Mouse (Mus musculus): ENCODE results near the gene Tbx5. TPM values are rescaled to one million over a fixed set of nuclear protein-coding genes. Genes with fewer than 3 reads are reported as not detected.

Tbx5 gene
- total RNA-seq (2021), result under 1 TPM in 1 of 2 experiments, not detected in 1; 0.09 TPM
- long read RNA-seq, experiment 1, result 0 reads
- long read RNA-seq, experiment 2, result 0 reads

DNA sequence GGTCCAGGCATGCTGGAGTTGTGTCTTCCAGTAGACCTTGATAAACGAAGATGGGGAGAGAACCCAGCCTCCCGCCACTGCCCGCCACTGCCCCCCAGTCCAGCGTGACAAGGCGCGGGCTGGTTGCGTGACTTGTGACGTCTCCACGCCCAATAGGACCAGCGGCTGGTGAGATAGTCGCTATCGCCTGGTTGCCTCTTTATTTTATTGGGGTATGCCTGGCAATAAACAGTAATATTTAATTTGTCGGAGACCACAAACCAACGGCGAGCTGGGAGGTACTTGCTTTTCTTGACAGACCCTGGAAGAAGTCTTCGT is at the start of gene Tbx5:
Tbx5 (plus strand) TSS at position 190 of the 318 bp plus-strand sequence.
- no peak for DNase-seq (ENCODE audit: low spot score)

DNA sequence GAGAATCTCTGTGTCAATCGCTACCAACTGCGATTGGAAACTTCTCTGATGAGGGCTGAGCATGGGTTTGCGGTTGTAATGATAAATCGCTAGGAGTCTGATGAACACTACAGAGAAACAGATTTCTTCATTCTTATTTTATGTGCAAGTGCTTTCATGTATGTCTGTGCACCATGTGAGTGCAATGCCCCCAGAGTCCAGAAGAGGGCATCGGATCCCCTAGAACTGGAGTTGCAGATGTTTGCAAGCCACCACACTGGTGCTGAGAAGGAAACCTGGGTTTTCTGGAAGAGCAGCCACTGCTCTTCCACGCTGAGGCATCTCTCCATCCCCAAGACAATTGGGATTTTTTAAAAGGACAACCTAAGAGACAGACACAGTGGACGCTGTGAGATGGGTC is 46.5 kb upstream of the Tbx5 start:
- DNase-seq (ENCODE audit: low spot score), result no peak

DNA sequence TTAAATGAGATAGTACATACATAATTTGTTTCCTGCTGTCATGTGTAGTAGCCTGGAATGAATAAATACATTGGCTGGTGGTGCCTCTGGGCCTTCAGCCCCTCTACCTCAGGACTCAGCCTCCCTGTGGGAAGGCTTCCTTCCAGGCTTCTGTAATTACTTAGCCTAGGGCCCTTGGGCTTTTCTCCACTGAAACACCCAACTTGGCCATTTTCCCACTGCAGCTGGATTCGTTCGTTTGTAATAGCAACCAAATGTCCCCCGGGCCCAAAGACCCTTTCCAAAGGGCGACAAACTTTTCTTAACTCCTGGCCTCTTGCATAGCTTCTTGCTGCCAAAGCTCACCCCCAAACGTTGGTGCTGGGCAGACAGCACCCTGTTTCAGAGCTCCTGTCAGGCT is 40.8 kb upstream of the Tbx5 start:
- no peak for DNase-seq (ENCODE audit: low spot score)

DNA sequence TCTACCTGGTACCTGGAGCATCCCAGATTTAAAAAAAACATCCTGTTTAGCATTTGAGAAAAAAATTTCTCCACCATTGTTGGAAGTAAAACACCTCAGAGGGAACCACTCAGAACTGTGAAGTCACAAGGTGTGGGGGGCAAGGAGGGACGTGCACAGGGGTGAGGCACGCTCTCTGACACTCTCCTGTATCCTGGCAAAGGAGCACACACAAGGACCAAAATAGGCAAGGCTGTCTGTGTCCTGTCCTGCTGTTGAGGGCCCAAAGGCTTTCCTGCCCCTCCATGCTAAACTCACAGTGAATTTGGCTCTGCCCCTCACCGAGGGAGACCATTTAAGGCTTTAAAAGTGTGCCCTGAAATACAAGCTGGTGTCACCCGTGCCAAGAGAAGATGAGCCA is 38.5 kb upstream of the Tbx5 start:
- DNase-seq (ENCODE audit: low spot score), result no peak

DNA sequence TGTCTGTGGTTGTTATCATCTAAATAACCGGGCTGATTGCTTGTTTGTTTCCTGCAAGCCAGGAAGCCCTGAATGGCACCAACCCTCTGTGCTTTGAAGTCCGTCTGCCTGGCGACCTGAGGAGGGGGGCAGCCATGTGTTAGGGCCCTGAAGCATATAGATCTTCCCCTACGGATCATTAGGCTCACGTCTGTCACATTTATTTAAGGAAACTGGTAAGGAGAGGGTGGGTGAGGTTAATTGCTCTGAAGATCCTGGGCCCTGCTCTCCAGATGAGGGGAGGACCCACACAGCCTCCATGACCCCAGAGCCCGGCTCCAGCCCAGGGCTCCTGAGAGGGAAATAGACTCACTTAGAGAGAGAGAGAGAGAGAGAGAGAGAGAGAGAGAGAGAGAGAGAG is 37.1 kb upstream of the Tbx5 start:
- DNase-seq (ENCODE audit: low spot score), result no peak

DNA sequence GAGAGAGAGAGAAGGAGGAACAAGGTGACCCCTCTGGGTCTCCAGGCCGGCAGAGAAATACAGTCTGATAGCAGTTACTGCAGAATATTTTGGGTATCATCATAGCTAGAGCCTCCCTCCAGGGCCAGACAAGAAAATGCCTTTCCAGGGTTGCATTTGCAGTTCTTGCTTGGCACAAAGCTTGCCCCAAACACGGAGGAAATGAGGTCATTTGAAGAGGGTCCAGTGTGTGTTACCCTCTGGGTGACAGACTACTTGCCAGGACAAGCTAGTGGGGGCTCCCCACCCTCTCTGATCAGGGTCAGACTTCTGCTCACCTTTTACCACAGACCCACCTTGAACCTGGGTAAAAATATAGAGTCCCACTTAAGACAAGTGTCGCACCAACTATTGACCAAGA is 36.7 kb upstream of the Tbx5 start:
- no peak for DNase-seq (ENCODE audit: low spot score)

DNA sequence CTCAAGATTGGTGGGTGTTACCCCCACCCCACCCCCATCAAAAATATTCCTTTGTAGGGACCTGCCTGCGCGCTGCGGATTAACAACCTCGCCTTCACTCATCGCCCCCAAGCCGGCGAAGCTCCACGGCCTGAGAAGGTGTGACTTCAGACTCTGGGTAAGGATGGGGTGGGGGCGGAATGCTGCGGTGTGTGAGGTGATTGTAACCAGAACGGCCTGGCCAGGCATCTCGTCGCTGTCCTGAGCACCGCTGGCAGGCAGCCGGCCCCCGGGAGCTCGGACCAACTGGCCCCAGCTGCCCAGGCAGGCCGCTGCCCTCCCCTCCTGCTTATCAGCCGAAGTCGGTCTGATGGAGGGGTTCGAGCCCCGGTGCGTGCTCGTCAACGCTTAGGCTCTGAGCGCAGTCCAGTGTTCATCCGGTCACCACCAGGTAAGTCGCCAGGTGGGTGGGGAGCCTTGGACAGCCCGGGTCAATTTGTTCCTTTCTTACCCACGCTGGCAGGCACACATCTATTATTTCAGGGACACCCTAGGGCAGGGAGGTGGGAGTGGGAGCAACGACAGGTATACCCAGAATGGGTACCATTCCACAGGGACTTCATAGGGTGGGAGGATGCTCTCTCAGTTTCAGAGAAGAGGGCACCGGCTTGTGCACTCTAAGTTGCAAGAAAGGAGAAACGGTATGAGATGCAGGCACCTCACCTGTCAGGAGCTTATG is 35.9 kb upstream of the Tbx5 start:
- no peak for DNase-seq (ENCODE audit: low spot score)

DNA sequence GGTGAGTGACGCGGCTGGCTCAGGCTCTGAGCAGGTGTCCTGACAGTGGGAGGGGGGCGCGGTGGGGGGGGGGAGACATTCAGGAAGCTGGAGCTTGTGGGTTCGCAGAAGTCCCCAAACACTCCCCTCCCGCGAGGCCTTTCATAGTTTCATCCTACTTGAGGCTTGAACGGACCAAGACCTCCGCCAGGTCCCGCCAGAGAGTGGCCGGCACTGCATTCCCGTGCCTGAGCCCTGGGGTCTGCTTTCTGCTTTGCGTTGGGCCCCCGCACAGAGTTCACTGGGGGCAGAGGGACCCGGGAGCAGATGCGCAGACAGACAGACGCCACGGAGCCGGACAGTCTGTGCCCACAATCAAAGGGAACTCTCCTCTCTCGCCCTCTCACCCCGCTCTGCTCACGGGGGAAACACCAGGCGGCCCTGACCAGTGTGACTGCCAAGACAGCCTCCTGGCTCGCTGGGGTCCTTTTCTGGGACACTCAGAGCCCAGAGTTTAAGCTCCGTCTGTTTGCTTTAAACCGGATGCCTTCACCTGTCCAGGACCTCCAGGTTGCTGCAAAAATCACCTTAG is 34.8 kb upstream of the Tbx5 start:
- DNase-seq (ENCODE audit: low spot score), result no peak

DNA sequence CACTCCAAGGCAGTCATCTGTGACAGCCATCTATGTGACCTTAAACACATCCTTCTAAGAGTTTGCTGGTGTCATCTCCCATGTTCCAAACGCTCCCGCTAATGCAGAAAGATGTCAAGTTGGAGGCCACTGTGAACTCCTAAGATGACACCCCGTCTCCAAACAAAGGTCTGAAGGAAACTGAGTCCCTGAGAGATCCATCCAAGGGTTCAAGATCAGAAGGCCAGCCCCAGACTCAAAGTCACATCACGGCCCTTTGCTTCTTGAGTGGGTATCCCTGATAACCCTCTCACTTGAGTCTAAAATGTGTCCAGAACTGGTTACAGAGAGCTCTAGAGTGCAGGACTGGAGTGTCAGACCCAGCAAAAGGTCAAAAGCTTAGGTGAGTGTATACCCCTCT is 34.2 kb upstream of the Tbx5 start:
- DNase-seq (ENCODE audit: low spot score), result no peak

DNA sequence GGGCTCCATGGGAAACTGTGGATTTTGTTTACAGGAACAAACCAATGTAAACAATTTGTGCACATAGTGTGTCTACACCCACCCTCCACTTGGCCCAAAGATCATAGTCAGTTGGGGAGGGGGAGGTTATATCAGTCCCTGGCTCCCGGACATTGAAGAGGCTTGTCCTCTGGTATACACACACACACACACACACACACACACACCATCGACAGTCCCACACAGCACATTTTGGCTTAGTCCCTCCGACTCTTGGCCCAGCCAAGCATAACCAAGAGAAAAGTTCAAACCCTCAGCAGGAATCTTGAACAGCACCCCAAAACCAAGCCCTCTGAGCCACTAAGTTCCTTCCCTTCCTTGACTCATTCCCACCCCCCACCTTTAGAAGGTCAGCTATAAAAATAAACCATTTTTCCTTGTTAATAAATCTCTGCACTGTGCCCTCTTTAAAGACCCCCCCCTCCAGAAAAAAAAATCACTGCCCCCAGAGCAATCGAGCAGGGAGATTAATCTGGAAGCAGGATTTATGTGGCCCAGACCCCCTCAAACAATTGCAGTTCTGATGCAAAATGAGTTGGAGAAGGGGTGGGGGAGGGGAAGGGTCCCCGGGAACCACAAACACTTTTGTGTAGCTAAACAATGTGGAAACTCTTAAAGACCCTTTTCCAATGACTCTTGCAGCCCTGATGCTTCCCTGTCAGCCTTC is 33.6 kb upstream of the Tbx5 start:
- DNase-seq (ENCODE audit: low spot score), result no peak

DNA sequence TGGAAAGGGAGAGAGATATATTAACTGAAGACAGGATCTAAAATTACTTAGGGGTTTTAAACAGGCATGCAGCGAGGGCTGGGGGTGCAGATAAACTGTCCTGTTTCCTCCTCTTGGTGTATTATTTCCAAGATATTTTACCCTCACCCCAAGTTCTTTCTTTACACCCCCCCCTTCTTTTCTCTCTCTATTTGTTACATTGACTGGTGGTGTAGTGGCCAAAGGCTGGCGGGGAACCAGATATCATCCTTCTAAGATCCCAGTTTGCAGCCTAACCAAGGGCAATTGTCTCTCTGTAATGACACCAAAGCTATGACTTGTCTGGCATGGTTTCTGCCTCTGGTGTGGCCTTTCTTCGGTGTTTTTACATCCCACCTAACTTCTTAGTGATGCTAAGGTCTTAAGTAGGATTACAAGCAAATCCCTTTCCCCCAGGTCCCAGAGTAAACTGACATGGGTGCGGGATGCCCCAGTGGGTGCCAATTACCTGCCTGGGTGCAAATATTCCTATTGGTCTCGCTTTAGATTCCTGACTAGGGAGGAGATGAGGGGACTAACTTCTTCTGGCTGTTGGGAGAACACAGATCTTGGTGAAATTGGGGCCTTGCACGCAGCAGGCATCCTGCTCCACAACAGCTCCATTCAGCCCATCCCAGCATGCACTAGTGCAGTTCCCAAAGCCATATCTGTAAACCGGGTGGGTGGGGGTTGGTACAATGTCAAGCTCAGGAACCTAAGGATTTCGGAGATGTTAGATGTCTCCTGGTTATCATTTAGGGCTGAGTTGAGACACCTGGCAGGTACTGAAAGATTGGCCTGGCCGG is 32.8 kb upstream of the Tbx5 start:
- no peak for DNase-seq (ENCODE audit: low spot score)

DNA sequence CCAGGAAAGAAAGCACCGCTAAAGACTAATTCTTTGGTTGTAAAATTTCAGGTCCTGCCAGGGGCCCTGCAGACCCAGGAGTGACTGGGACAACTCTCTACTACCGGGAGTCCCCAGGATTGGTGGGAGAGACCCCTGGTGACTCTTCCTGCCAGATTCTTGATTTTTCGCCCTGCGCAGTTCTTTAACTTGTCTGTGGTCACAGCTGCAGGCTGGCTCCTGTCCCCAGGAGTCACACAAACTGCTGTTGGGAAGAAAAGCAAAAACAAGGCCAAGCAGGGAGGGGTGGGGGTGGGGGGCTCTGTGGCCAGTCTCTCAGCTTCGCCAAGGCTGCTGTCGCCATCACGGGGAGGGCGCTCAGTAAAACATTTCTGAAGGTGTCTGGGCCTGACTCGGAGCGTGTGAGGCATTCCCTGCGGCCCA is 32.2 kb upstream of the Tbx5 start:
- DNase-seq (ENCODE audit: low spot score), result no peak

DNA sequence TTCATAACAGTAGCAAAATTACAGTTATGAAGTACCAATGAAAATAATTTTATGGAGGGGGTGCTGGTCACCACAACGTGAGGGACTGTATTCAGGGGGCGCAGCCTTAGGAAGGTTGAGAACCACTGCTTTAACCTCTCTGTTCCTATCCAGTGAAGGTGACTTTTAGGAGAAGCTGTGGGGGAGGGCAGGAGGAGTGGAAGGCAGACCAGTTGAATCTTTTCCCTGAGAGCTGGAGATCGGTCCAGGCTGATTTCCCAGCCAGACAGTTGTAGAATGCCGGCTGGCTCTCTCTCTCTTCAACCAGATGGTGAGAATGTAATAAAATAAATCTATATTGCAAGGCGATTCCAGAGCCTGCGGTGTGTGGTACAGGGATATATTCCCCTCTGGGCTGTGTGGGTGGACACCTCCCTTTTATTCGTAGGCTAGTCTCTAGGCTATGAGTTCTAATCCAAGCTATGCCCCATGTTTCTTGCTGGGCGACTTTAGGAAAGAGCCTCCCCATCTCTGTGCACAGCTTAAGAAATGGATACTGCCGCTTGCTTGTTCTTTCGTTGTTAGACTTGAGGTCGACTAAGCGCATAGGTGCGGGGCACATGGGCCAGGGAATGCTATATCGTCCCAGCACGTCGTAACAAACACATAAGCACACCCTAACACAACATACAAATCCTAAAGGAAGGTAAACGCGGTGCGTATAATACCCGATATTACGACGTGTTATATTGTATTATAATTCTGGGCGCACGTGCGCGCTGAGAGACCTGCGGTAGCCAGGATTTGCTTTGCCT is 29.7 kb upstream of the Tbx5 start:
- DNase-seq (ENCODE audit: low spot score), result no peak

DNA sequence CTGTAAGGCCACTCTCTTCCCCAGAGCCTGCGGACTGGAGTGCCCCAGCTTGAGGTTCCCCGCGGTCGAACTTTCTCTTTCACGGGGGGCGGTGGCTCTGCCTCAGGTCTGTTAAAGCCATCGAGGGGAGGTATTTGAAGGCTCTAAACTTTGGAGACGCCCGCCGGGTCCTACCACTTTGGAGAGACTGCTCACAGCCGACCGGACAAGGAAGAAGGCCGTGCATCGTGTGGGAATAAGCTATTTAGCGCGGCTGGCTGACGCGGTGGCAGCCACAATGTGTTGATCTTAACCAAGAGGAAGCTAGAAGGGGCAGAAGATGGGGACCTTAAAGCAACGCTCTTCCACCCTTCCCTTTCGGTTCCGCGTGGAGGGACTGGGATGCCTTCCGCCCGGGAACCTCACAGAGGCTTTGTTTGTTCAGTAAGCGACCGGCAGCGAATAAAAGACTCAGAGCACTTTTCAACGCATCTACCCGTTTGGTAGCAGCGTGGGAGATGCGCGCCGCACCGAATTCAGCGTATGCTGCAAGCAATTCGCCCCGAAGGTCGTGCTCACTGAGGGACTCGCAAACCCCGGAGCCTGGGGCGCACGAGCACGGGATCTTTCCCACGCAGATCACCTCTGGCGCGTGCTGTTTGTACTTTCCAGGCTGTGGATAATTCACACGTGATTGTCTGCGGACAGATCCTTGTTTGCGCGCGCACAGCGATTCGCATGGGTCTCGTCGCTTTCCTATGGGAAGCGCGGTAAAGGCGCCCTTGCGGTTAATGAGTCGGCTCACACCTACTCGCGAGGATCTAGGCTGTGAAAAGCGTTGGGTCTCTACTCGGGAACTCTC is 28.8 kb upstream of the Tbx5 start:
- DNase-seq (ENCODE audit: low spot score), result no peak

DNA sequence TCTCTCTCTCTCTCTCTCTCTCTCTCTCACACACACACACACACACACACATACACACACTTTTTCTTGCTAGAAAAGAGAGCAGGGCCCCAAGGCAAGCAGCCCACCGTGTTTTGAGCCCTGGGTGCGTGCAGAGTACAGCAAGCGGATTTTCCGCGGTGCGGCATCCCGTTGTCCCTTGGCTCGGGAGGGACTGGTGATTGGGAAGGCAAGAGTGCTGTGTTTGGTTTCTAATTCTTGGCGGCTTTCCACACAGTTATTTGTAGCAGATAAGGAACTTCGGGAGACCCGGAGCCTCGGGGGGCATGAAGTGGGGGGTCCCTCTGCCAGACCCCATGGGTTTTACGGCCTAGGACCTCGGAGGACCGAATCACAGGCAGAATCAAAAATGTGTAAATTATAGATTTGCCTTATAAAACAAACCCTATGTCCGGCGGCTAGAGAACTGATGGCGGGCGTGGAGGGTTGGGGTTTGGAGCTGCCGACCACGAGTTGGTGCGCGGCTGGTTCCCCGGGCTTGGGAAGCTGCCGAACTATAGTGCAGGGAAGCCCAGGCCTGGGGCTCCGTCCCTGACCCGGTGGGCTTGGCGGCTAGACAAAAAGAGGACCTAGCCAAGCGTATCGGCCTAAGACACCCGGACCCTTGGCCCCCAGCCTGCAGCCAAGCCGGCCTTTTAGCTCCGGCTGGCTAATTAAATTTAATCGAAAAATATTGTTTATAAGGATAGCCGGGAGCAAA is 28.0 kb upstream of the Tbx5 start:
- no peak for DNase-seq (ENCODE audit: low spot score)

DNA sequence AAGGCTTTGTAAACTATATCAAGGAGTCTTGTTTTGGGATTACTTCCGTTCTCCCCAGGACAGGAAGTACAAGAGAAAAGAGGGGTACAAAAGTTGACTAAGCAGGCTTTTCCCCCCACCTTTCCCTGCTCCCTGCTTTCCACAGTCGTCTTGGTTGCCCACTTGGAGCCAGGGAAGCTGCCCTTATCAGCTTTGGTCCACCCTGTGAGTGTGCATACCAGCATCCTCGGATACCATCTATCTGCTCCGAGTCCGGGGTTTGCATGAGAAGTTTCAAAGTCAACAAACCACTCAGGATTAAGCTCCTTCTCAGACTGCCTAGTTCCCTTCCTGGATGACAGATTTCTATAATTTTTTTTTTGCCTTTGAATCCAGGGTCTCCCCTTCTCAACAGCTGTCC is 26.8 kb upstream of the Tbx5 start:
- no peak for DNase-seq (ENCODE audit: low spot score)

DNA sequence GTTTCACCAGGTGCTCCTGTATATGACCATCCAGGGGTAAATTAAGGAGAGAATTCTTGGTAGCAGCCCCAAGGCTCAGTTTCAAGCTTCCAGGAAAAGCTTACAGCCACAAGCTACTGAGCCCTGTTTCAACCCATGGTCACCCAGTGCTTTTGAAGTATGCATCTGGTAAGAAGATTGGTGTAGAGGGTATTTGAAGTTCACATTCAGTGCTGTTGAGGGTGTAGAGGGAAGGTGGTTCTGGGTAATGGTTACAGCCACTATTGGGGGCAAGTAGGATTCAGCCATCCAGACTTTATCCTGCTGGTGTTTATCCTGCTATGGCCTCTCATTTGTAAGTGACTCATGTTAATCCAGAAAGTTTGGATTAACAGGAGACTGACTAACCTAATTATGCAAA is 26.0 kb upstream of the Tbx5 start:
- DNase-seq (ENCODE audit: low spot score), result no peak

DNA sequence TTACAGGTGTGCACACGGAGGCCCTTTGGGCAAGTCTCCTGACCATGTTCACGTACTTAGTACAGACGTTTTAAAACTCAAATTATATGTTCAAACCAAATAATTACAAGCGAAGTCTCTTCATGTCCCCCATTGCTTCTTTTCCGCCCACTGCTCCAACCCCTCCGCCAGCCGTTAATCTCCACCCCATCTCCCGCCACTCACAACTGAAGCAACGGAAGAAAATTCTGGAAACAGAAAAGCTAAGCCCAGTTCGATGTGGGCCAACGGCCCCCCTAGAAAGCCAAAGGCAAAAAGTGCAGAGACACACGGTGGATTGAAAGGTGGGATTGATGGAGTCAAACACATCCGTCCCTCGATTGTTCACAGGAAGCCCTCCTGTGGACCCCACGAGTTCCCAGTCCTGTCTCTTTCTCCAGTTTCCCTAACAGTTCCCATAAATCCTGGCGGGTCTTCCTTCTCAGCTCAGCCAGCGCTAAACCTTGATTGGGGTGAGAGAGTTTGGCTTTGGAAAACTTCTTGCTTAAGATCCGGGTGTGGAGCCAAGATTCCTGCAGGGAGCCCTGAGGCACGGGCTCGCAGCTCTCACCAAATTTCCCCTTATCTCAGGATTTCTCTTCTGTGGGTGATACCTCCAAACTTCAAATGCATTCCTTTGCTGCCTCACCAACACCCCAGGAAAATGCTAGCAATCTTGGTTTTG is 24.8 kb upstream of the Tbx5 start:
- no peak for DNase-seq (ENCODE audit: low spot score)

DNA sequence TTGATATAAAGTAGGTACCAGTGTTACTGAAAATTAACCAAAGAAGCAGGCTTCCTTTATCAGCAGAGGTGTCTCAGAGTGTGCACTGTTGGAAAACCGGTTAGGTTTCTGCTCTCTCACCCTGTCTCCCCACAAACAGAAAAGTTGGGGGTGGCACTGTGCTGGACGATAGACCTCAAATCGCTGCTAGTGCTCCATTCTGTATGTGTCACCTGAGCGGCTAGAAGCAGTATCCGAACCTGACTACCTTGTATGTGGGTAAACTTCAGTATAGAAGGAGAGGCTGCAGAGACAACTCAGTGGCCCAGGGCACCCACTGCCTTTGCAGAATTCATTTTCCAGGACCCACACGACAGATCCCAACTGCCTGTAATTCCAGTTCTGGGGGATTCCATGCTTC is 23.8 kb upstream of the Tbx5 start:
- no peak for DNase-seq (ENCODE audit: low spot score)

Measured in gastrocnemius, adult 18-20 months (tissue).